Mouse (Mus musculus): Measurements from ENCODE around the gene Tbc1d1.

- TF ChIP-seq CTCF (IDR thresholded peaks at IDR 0.05; ENCODE audit: insufficient read depth, low read length): no peak
- TF ChIP-seq POLR2A (IDR thresholded peaks at IDR 0.05; ENCODE audit: borderline replicate concordance, extremely low read depth, low read depth, low read length): no peak
Measured at GRCm38 (mm10) chr5:64144315-64144714, 11.8 kb upstream of the Tbc1d1 start.

Data from lung, adult 2 months (tissue).